Mouse (Mus musculus): Measurements from ENCODE around the gene Sv2c. TPM values are rescaled to one million over a fixed set of nuclear protein-coding genes. Genes with fewer than 3 reads are reported as not detected.

Gene Sv2c
- polyA plus RNA-seq, 1 experiment from 2014 or later, result 1.8 TPM

DNA sequence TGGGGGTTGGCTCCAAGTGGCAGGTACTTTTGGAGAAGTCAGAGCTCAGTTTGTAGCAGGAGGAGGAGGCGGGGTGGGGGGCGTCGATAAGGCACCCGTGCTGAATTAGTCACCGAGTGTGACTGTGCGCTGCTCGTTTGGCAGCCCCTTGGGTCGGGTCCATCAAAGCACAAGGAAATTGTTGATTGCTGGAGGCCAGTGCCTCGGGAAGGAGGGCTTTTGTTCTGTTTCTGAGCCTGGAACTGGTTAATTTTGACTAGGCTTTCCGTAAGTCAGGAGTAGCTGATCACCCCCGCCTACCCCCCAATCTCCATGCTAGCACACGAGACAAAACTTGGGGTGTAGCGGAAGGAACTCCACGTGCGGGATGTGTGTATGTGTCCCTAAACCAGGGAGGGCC lies 456 bp upstream of the Sv2c start:
- Histone ChIP-seq H3K27me3 (replicated peaks; ENCODE audit: control insufficient read depth, insufficient read depth, low read length) (peaks cover 30% of the 10 kb centered on the region), H3K4me3 (ENCODE audit: low read depth, low read length) (peak overlapping the region; percentile 40), H3K27ac (ENCODE audit: low read depth, low read length) (no peak overlapping the region), H3K36me3 (ENCODE audit: control insufficient read depth, insufficient read depth, low read length) (no peaks in the 10 kb centered on the region), H3K9me3 (replicated peaks; ENCODE audit: control insufficient read depth, low read length) (no peaks in the 10 kb centered on the region), H3K4me2 (ENCODE audit: low read length) (peak overlapping the region; percentile 92), H3K9ac (ENCODE audit: low read length) (peak overlapping the region; percentile 61), H3K4me1 (ENCODE audit: control insufficient read depth, insufficient read depth, low read length) (peaks cover 4% of the 10 kb centered on the region; the same call in 1 of the 2 replicates)
- WGBS, result under 1% methylated on average over 15 of the region's 15 CpGs
- DNase-seq (ENCODE audit: low spot score), result peak; percentile 54
- ATAC-seq, result peak; percentile 54

DNA sequence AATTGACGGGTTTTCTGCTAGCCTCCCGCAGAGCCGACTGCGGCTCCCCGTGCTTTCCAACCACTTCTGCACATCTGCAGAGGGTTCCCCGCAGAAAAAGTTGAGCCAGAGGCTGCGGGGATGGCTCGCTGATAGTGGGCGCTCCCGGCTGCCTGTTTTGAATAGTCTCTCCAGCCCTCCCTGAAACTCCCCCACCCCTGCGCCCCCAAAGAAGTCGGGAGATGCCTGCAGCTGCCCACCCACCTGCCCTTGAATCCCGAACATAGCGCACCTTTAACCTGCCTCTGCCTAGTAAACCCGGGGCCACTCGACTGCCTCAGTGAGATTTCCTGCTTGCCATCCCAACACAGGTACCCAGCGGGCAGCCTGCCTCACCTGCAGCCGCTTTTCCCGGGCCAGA lies 466 bp downstream of the Sv2c start:
- 0% methylated on average over 18 of the region's 19 CpGs for WGBS
- Histone ChIP-seq H3K36me3 (ENCODE audit: control insufficient read depth, insufficient read depth, low read length) (no peaks in the 10 kb centered on the region), H3K27ac (ENCODE audit: low read depth, low read length) (no peak overlapping the region), H3K9me3 (replicated peaks; ENCODE audit: control insufficient read depth, low read length) (no peaks in the 10 kb centered on the region), H3K4me3 (ENCODE audit: low read depth, low read length) (peak overlapping the region; percentile 40), H3K4me1 (ENCODE audit: control insufficient read depth, insufficient read depth, low read length) (peaks cover 4% of the 10 kb centered on the region; the same call in 1 of the 2 replicates), H3K27me3 (replicated peaks; ENCODE audit: control insufficient read depth, insufficient read depth, low read length) (peaks cover 30% of the 10 kb centered on the region), H3K4me2 (ENCODE audit: low read length) (peak overlapping the region; percentile 92), H3K9ac (ENCODE audit: low read length) (peak overlapping the region; percentile 61)
- DNase-seq (ENCODE audit: low spot score) (no peak), ATAC-seq (no peak)

DNA sequence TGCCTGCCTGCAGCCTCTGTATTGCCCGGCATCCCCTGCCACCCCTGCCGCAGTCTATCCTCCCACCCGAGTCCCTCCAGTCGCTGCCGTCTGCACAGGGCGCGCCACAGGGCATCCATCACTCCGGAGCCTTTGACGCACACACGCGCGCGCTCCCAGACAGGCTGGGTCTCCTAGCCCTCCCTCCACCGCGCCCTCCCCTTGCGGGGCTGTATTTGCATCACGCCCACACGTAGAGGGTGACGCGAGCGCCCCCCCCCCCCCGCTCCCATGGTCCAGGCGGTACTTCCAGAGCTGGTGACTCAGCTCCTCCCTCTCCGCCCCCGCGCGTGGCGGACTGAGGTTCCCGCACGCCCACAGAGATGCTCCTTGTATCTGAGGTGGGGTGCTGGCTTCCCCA lies 1.3 kb downstream of the Sv2c start:
- Histone ChIP-seq H3K27me3 (replicated peaks; ENCODE audit: control insufficient read depth, insufficient read depth, low read length) (peaks cover 30% of the 10 kb centered on the region), H3K27ac (ENCODE audit: low read depth, low read length) (no peak overlapping the region), H3K9ac (ENCODE audit: low read length) (peak overlapping the region; percentile 55), H3K4me1 (ENCODE audit: control insufficient read depth, insufficient read depth, low read length) (peaks cover 4% of the 10 kb centered on the region; the same call in 1 of the 2 replicates), H3K9me3 (replicated peaks; ENCODE audit: control insufficient read depth, low read length) (no peaks in the 10 kb centered on the region), H3K4me3 (ENCODE audit: low read depth, low read length) (peak overlapping the region; percentile 40), H3K36me3 (ENCODE audit: control insufficient read depth, insufficient read depth, low read length) (no peaks in the 10 kb centered on the region), H3K4me2 (ENCODE audit: low read length) (peak overlapping the region; percentile 92)
- DNase-seq (ENCODE audit: low spot score) (peak; percentile 80), ATAC-seq (peak; percentile 70)
- WGBS, result 1% methylated on average over 17 of the region's 30 CpGs

DNA sequence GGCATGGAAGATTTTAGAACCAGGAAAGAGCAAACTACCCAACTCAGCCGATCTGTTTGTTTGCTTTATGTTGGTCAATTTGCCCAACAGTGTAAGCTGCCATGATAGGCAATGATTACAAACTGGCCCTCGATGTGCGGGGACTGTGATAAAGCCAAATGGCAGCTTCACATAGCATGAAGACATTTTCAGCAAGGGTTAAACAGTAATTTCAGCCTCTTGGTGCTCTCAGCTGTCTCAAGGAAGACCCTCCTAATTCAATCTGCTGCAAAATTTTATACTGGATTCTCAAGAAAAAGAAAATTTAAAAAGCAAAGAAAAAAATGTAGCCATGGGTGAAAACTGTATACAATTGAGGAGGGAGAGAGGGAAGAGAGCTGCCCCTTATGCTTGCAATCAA lies 3.3 kb downstream of the Sv2c start:
- Histone ChIP-seq H3K27me3 (replicated peaks; ENCODE audit: control insufficient read depth, insufficient read depth, low read length) (peaks cover 30% of the 10 kb centered on the region), H3K36me3 (ENCODE audit: control insufficient read depth, insufficient read depth, low read length) (no peaks in the 10 kb centered on the region), H3K4me2 (ENCODE audit: low read length) (no peak overlapping the region), H3K27ac (ENCODE audit: low read depth, low read length) (no peak overlapping the region), H3K4me1 (ENCODE audit: control insufficient read depth, insufficient read depth, low read length) (peaks cover 4% of the 10 kb centered on the region; the same call in 1 of the 2 replicates), H3K9me3 (replicated peaks; ENCODE audit: control insufficient read depth, low read length) (no peaks in the 10 kb centered on the region), H3K9ac (ENCODE audit: low read length) (no peak overlapping the region), H3K4me3 (ENCODE audit: low read depth, low read length) (no peak overlapping the region)
- ATAC-seq (no peak), DNase-seq (ENCODE audit: low spot score) (no peak)
- 85% methylated on average over 3 of the region's 3 CpGs for WGBS

DNA sequence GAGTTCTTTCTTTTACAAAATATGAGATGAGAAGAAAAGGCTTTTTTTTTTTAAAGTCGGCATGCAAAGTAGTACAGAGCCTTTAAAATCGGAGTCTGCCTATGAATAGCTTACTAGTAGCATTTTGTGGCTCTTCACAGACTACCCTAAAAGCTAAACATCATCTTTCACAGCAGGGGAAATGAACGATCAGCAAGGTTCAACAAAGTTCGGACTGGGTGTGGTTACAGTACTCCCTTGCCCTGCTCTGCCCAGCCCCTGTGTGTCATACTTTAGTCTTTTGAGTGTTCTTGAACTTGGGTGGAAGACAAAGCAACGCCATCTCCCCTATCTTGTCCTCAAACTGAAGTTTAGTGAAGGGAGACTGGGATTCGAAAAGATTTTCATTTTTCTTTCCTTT lies 5.7 kb downstream of the Sv2c start:
- 83% methylated on average over 6 of the region's 6 CpGs for WGBS

DNA sequence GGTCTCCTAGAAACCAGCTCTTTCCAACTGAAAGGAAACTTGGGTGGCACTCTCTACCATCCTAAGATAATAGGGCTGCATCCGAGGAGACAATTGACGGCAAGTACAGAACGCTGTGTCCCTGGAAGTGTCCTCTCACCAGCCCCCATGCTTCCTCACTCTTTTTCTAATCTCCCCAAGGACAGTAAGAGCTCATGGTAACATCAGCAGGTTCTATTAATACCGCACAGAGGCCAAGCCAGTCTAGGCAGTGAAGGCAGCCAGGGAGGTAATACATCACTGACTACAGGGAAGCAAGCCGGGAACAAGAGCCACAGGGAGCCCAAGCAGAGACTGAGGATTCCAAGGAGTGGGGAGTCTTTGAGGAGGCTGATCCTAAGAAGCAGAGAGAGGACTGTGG lies 7.4 kb downstream of the Sv2c start:
- no peak for DNase-seq (ENCODE audit: low spot score)
- WGBS, result 70% methylated on average over 5 of the region's 5 CpGs

More for the DNA sequence above, 5.7 kb downstream of the Sv2c start:
- ATAC-seq (no peak), DNase-seq (ENCODE audit: low spot score) (no peak)
- peaks cover 24% of the 10 kb centered on the region for H3K27me3 ChIP-seq (replicated peaks; ENCODE audit: control insufficient read depth, insufficient read depth, low read length)
- no peak overlapping the region for H3K27ac ChIP-seq (ENCODE audit: low read depth, low read length)
- H3K4me3 ChIP-seq (ENCODE audit: low read depth, low read length), result no peak overlapping the region
- no peaks in the 10 kb centered on the region for H3K9me3 ChIP-seq (replicated peaks; ENCODE audit: control insufficient read depth, low read length)
- H3K4me1 ChIP-seq (ENCODE audit: control insufficient read depth, insufficient read depth, low read length), result no peaks in the 10 kb centered on the region; the same call in 1 of the 2 replicates
- no peaks in the 10 kb centered on the region for H3K36me3 ChIP-seq (ENCODE audit: control insufficient read depth, insufficient read depth, low read length)
- no peak overlapping the region for H3K4me2 ChIP-seq (ENCODE audit: low read length)
- no peak overlapping the region for H3K9ac ChIP-seq (ENCODE audit: low read length)

DNA sequence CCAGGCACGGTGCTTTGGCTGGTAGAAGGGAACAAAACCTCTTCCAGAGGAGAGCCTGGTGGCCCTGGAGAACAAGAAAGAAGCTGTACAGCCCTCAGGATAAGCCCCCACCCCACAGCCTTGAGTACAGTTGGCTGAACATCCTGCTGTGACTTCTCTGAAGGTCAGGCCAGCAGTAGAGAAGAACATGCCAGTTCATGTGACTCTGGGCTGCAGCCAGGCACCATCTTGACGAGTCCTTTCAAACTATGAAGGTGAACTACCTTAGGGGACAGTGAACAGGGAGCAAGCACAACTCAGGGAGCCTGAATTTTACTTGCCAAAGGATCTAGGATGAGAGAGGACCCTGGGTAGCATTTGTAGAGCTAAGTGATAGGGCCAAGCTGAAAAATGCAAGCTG lies 19.7 kb downstream of the Sv2c start:
- Histone ChIP-seq H3K4me2 (ENCODE audit: low read length) (no peak overlapping the region), H3K36me3 (ENCODE audit: control insufficient read depth, insufficient read depth, low read length) (no peaks in the 10 kb centered on the region), H3K4me1 (ENCODE audit: control insufficient read depth, insufficient read depth, low read length) (no peaks in the 10 kb centered on the region), H3K4me3 (ENCODE audit: low read depth, low read length) (no peak overlapping the region), H3K27me3 (replicated peaks; ENCODE audit: control insufficient read depth, insufficient read depth, low read length) (no peaks in the 10 kb centered on the region), H3K9me3 (replicated peaks; ENCODE audit: control insufficient read depth, low read length) (no peaks in the 10 kb centered on the region), H3K27ac (ENCODE audit: low read depth, low read length) (no peak overlapping the region), H3K9ac (ENCODE audit: low read length) (no peak overlapping the region)
- DNase-seq (ENCODE audit: low spot score), result no peak
- no peak for ATAC-seq
- WGBS, result 81% methylated on average over 2 of the region's 2 CpGs

More for the DNA sequence above, 7.4 kb downstream of the Sv2c start:
- Histone ChIP-seq H3K4me2 (ENCODE audit: low read length) (no peak overlapping the region), H3K4me1 (ENCODE audit: control insufficient read depth, insufficient read depth, low read length) (no peaks in the 10 kb centered on the region), H3K4me3 (ENCODE audit: low read depth, low read length) (no peak overlapping the region), H3K9me3 (replicated peaks; ENCODE audit: control insufficient read depth, low read length) (no peaks in the 10 kb centered on the region), H3K9ac (ENCODE audit: low read length) (no peak overlapping the region), H3K36me3 (ENCODE audit: control insufficient read depth, insufficient read depth, low read length) (no peaks in the 10 kb centered on the region), H3K27ac (ENCODE audit: low read depth, low read length) (no peak overlapping the region), H3K27me3 (replicated peaks; ENCODE audit: control insufficient read depth, insufficient read depth, low read length) (peaks cover 11% of the 10 kb centered on the region)
- no peak for ATAC-seq

DNA sequence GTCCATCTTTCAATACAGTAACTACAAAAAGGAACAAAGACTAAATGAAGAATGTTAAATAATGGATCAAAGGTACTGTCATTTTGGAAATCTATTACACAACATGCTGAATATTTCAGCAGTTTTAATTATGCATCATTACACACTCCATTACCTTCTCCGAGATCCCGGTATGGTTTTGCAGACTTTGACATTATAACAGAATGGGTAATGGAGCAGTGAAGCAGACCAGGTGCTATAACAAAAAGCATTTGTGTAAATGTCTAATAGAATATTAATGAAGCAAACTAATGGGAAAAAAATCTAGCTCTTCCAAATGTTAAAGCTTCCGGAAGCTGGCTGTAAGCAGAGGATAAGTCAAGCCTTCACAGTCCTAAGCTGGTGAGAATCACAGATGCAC lies 21.6 kb downstream of the Sv2c start:
- ATAC-seq (no peak), DNase-seq (ENCODE audit: low spot score) (peak; percentile 25)
- WGBS, result 18% methylated on average over 3 of the region's 3 CpGs
- Histone ChIP-seq H3K27me3 (replicated peaks; ENCODE audit: control insufficient read depth, insufficient read depth, low read length) (no peaks in the 10 kb centered on the region), H3K27ac (ENCODE audit: low read depth, low read length) (no peak overlapping the region), H3K4me1 (ENCODE audit: control insufficient read depth, insufficient read depth, low read length) (no peaks in the 10 kb centered on the region), H3K36me3 (ENCODE audit: control insufficient read depth, insufficient read depth, low read length) (no peaks in the 10 kb centered on the region), H3K4me2 (ENCODE audit: low read length) (no peak overlapping the region), H3K4me3 (ENCODE audit: low read depth, low read length) (no peak overlapping the region), H3K9me3 (replicated peaks; ENCODE audit: control insufficient read depth, low read length) (no peaks in the 10 kb centered on the region), H3K9ac (ENCODE audit: low read length) (no peak overlapping the region)

DNA sequence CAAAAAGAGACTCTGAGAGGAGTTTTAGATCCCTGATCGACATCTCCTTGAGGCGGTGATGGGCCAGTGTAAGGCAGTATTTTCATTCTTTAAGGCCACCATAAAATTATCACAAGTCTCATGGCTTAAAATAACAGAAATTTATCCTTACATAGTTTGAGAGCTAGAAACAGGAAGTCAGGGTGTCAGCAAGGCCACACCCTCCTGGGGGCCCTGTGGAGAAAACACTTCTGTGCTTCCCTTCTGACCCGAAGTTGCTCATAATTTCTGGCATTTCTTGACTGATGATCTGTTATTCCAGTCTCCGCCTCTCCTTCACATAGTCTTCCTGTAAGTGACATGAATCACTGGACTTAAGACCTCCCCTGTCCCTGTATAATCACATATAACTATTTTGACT lies 26.0 kb downstream of the Sv2c start:
- ATAC-seq (no peak), DNase-seq (ENCODE audit: low spot score) (no peak)
- no peaks in the 10 kb centered on the region for H3K27me3 ChIP-seq (replicated peaks; ENCODE audit: control insufficient read depth, insufficient read depth, low read length)
- H3K4me1 ChIP-seq (ENCODE audit: control insufficient read depth, insufficient read depth, low read length), result no peaks in the 10 kb centered on the region
- no peaks in the 10 kb centered on the region for H3K36me3 ChIP-seq (ENCODE audit: control insufficient read depth, insufficient read depth, low read length)
- no peak overlapping the region for H3K4me3 ChIP-seq (ENCODE audit: low read depth, low read length)
- H3K27ac ChIP-seq (ENCODE audit: low read depth, low read length), result no peak overlapping the region
- no peak overlapping the region for H3K9ac ChIP-seq (ENCODE audit: low read length)
- no peak overlapping the region for H3K4me2 ChIP-seq (ENCODE audit: low read length)
- no peaks in the 10 kb centered on the region for H3K9me3 ChIP-seq (replicated peaks; ENCODE audit: control insufficient read depth, low read length)
- 95% methylated on average over 4 of the region's 4 CpGs for WGBS

All from forebrain, embryonic 14.5 days (tissue).